Mouse (Mus musculus) urinary bladder, postnatal 36 days (tissue): Measurements from ENCODE around the gene Tars2.
"Not testable (repeated sequence)": the region's sequence is repeated elsewhere in the genome, so short reads cannot be mapped to it uniquely, and the experiment has no call there.

ENCODE experiments used
- DNase-seq, 2 experiments: peaks; one replicate each; pipeline ENCODE4 v3.0.0; 2022; ENCODE audit warnings: low spot score in 2 of 2, mixed read lengths in 1 of 2

The Tars2 gene

GRCm38 (mm10) chr3:95694808-95695703 lies 65.0 kb downstream of the Tars2 start:
- DNase-seq = no peak

- no peak for DNase-seq
Observed at GRCm38 (mm10) chr3:95693821-95694807, 65.9 kb downstream of the Tars2 start.

- no peak for DNase-seq
Observed at GRCm38 (mm10) chr3:95692677-95693076, 67.3 kb downstream of the Tars2 start.

DNA sequence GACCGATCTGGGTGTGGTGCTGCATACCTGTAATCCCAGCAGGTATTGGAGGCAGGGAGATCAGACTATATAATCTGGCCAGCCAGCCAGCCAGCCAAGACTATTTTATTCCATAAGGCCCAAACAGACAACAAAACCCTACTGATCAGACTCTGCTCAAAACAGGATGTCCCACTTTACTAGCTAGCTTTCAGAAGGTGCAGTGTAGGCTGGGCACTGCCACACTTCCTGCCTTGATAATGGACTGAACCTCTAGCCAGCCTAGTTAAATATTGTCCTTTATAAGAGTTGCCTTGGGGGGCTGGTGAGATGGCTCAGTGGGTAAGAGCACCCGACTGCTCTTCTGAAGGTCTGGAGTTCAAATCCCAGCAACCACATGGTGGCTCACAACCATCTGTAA lies 69.5 kb downstream of the Tars2 start:
- not testable (repeated sequence) for DNase-seq
